Mouse (Mus musculus) spleen, postnatal 36 days (tissue): ENCODE measurements around the gene Flnc.
"Not testable (repeated sequence)": the region's sequence is repeated elsewhere in the genome, so short reads cannot be mapped to it uniquely, and the experiment has no call there.

Source experiments
- DNase-seq, 2 experiments: peaks; one replicate each; pipeline ENCODE4 v3.0.0; 2022; ENCODE audit warnings: low spot score in 2 of 2, mixed read lengths in 1 of 2

Gene Flnc

DNA sequence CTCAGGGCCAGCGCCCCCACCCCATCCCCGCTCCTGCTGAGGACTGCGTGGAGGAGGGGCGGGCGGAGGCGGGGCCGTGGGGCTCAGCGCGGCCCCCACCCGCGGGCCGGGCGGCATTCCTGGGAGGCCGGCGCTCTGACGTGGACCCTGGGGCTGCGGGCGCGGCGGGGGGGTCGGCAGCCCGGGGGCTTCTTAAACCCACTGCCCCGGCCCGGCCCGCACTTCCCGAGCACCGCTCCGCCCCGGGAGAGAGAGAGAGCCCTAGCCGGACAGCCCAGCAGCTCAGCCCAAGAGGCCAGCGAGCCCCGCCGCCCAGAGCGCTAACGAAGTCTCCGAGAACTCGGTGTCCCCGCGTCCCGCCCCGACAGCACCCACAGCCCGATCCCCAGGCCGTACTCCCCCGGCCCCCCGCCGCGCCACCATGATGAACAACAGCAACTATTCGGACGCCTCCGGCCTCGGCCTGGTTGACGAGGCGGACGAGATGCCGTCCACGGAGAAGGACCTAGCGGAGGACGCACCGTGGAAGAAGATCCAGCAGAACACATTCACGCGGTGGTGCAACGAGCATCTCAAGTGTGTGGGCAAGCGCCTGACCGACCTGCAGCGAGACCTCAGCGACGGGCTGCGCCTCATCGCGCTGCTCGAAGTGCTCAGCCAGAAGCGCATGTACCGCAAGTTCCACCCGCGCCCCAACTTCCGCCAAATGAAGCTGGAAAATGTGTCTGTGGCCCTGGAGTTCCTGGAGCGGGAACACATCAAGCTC lies at the start of gene Flnc:
Flnc (plus strand) TSS at position 219 of the 766 bp plus-strand sequence.
- no peak for DNase-seq

DNA sequence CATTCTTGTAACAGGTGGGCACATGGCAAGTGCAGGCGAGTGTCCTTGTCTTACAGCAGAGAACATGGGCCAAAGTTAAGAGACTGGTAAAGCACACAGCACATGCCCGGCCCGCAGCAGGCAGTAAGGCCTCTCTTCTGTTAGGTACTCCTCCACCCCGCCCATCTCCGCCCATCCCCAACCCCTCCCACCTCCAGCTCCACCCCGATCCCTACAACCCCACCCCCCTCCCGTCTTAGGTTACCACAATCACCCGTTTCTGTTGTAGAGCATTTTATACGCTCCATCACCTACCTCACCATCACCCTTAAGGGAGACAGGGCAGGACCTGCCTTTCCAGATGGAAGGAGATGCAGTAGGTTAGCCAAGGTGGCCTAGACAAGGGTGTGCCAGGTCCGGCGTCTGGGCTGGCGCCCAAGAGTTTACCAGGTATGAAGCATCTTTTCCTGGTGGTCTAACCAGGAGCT lies 45.0 kb upstream of the Flnc start, which contains the start of gene Opn1sw:
Opn1sw (minus strand) TSS at position 417 of the 467 bp plus-strand sequence.
- DNase-seq, result no peak

DNA sequence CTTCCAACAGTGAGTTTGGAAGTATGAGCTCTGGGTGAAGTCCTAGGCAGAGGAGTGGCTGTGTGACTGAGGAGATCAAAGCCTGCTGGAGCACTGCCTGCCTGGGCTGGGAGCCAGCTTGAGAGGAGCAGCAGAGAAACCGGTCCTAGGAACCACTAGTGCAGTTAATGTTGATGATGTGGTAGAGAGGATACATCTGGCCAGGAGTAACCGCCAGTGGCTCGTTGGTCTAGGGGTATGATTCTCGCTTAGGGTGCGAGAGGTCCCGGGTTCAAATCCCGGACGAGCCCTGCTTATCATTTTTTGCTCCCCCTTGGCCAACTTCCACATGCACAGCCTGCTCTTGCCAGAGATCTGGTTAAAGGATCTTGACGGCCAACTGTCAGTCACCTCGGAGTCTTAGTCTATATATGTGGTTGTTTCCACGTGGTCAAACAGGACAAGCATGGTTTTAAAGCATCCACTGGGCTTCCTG lies 44.4 kb upstream of the Flnc start:
- DNase-seq, result peak; percentile 10 to 17

DNA sequence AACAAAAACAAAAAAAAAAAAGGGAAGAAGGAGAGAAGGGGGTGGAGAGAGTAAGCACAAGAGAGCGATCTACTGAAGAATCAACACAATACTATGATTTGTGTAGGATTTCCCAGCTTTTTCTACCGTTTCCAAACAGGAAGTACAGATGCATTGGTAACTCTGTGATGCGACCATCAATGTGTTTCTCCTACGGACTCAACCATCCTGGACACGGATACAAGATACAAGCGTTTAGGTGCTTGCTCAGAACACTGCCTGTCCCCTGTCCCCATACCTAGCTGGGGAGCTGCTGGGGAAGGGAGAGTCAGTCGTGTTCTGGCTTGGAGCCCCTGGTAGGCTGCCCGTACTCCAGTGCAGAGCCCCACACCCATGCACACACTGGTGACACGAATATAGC lies 43.6 kb upstream of the Flnc start:
- no peak for DNase-seq

DNA sequence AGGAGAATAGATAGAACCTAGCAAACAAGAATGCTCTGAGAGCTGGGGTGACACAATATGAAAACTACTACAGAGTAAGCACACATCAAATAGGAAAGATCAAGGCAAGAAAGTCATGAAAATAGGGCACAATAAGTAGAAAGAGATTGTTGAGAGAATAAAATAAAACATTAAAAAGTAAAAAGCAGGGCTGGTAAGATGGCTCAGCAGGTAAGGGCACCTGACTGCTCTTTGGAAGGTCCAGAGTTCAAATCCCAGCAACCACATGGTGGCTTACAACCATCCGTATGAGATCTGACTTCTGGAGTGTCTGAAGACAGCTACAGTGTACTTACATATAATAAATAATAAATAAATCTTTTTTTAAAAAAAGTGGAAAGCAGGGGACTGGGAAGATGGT lies 42.6 kb upstream of the Flnc start:
- not testable (repeated sequence) for DNase-seq

DNA sequence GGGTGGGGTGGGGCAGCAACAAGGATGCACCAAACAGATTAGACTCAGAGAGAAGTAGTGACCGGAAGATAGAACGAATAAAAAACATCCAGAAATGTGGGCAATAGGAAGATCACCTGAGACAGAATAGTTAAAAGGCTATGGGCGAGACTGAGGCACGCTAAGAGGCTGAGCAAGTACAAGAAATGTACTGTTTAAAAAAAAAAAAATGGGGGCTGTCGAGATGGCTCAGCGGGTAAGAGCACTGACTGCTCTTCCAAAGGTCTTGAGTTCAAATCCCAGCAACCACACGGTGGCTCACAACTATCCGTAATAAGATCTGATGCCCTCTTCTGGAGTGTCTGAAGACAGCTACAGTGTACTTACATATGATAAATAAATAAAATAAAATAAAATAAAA lies 41.8 kb upstream of the Flnc start:
- not testable (repeated sequence) for DNase-seq

DNA sequence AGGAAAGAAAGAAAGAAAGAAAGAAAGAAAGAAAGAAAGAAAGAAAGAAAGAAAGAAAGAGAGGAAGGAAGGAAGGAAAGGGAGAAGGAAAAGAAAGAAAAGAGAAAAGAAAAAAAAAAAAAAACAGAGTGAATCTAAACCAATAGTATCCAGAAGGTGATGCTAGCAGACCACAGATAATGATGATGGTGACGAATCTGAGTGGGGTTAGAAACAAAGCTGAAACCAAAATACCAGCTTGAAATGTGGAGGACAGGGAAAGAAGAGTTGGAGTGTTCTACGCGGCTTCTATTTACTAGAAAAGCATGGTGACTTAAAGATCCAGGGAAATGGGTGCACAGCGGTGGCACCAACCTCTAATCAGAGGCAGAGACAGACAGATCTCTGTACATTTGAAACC lies 41.3 kb upstream of the Flnc start:
- no peak for DNase-seq

DNA sequence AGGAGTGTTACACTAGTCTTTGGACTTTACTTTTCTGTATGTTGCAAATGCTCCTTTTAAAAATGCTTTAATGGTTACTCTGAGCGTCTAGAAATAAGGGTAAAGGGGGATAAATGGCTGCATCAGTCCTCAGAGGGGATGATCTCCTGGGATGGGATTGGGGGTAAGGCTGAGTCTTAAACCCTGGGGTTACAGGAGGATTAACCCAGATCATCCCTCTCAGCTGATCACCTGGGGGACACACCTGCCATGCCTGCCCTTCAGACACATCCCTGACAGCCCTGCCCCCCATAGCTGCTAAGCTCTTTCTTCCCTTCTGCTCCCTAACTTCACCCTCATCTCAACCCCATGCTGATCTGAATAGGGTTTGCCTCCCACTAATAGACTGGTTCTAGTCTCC lies 38.8 kb upstream of the Flnc start:
- no peak for DNase-seq

DNA sequence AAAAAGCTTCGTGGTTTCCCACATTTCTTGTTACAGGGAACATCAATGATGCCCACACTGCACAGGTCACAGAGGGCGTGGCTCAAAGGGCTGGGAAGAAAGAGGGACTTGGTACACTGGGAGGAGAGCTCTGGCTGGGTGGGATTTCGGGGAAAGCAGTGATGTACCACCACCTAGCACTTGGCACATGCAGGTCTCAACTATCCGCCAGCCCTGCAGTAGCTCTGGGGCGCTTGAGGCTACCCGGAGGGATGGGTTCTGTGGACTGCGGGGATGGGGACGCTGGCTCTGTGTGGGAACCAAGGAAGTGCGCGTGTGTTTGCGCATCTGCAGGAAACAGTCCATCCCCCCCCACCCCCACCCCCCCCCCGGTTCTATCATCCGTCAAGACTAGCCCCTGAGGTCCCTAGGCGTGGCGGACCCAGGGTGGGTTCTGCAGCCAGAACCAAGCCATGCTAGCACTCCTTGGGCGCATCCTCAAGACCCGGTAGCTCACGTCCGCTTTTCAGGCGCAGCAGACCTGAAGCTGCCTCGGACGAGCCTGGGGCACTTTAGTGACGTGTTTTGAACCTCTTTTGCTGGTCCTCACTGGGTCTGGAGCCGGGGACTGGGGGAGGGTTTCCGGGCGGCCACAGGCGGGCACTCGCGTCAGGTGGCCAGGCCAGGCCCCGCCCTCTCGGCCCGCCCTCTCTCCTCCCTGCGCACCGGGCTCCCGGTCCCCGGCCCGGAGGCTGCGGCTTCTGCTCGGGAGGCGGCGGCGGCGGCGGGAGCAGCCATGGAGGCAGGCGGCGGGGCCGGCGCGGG lies 36.9 kb upstream of the Flnc start, which contains the start of gene Ccdc136:
Ccdc136 (plus strand) TSS at position 400 of the 804 bp plus-strand sequence.
- DNase-seq, result peak; percentile 17 to 32

DNA sequence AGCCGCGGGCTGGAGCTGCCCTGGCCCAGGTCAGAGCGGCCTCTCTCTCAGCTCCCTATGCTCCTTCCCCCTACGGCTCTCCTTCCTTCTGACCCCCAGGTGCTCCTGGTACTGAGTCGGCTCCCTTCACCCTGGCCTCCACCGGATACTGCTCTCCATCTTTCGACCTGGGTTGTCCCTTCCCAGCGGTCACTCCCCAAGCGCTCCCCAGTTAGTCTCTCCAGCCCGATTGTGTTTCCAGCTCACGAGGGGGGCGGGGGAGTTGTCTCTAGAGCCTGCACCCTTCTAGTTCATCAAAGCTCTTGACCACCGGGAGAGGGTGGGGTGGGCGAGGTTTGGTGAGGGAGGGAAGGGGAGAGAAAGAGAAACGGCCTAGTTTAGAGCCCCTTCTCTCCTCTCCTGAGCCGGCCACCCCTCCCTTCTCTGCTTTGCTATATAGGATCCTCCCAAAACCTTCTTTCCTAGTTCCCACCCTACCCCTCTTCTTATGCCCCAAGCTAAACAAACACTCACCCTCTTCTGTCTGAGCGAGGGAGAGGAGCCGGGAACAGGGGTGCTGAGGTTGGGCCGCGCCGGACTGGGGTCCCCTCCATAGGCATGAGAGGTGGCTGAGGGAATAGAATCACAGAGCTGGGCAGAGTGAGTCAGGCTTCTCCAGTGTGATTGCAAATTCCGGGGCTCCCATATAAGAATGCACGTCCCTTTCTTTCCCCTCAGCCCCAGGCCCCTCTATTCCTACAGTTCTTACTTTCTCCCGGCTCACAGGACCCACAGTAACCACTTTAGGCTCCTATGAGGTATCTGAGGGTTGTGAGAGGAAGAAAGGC lies 36.1 kb upstream of the Flnc start:
- no peak for DNase-seq

DNA sequence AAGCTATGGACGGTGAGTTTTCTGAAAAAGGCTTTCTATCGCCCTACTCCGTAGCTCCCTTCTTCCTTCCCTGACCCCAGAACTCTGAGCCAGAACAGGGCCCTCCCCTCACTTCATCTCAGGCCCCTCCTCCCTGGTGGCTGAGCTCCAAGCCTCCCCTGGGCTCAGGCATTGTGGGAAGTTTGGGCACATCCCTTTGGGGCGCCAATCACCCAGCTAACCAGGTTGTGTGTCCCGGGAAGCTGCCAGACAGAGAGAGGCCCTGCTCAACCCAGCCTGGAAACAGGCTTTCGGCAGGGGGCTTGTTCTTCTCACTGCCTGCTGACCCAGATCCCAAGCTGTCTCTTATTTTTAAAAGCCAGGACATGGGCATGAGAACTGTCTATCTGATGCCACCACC lies 35.5 kb upstream of the Flnc start:
- no peak for DNase-seq

DNA sequence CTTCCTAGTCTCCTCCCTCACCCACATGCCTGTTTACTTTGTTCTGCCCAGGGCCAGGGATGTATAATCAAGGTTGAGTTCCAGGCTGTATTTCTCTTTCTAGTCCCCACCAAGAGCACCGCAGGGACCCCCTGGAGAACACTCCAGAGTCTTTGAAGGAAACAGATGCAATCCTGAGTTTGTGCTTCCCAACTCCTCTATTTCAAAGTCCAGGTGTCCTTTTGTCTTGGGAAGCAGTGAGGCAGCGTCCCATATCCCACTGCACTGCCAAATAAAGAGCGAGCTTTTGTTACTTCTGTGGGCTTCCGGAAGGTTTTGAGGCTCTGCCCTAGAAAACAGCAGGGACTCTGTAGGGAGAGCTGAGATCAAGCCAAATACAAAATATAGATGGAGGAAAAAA lies 33.2 kb upstream of the Flnc start:
- DNase-seq, result no peak

DNA sequence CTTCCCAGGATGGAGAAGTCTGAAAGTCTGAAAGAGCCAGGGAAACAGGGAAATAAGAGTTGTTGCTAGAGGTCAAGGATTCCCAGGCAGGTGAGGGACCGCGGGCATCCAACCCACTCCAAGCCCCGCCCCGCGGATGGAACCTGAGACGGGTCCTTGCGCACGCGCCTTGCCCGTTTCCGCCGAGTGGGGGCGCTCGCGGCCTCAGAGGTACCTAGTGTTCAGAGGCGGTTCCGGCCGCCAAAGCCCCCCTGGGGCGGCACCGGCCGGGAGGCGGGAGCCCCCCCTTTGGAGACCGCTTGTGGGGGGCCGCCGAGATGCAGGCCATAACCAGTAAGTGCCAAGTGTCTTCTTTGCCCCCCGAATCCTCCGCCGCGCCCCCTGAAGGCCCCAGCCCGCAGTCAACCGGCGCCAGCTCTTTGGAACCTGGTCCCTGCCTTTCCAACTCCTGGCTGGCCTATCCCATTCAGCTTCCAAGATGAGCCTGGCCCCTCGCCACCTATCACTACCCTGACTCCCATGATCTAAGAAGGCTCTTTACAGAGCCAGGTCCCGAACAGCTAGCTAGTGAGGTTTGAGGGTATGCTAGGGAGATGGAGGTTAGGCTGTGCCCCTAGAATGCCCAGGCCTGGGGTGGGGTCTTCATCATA lies 30.2 kb upstream of the Flnc start:
- no peak for DNase-seq

DNA sequence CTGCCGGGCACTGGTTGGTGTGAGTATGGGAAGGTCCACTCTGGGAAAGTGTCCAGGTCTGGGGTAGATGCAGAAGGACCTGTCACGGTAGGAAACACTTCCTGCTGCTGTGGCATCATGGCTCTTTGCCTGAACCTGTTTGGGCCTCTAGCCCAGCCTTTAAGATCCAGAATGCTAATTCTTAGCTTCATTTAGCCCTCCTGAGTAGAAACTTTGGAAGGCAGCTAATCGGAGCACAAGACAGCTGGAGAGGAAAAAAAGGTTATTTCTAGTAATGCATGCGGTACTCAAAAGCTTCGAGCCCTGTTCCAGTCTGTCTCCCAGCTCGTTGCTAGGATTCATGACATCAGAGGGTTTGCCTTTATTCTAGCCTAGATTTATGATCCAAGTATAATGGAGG lies 26.6 kb upstream of the Flnc start:
- DNase-seq, result no peak

DNA sequence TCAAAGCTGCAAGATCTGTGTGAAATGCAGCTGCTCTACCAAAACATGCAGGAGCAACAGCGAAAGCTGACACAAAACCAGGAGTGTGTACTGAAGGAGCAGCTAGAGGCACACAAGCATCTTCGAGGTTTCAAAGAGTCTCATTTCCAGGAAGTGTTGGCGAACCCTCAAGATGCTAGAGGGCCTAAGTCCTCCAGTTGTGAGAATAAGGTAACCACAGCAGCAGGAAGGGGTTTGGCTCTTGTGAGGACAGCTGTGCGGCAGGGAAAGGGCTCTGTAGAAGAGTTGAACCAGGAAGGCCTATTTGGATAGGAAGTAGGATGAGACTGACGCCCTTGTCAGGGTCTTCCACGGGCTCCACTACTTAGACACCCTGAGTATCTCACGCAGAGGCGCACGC lies 17.6 kb upstream of the Flnc start:
- DNase-seq, result peak in 1 of 2 experiments; percentile 13

DNA sequence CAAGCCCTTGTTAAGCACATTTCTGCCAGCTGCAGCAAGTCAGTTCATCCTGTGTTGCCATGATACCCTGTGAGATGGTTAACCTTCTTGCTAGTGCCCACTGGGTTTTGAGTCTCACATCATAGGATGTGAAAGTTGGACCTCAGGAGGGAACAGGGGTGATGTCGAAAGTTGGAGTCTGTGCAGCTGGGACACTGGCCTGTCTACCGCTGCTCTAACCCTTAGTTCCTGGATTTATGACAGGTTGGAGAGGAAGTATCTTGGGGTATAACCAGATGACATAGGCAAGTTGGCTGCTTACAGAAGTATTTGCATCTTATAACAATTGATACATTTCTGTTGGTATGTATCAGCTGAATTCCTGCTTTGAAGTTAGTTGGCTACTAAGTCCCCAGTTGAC lies 12.5 kb upstream of the Flnc start:
- DNase-seq, result no peak

DNA sequence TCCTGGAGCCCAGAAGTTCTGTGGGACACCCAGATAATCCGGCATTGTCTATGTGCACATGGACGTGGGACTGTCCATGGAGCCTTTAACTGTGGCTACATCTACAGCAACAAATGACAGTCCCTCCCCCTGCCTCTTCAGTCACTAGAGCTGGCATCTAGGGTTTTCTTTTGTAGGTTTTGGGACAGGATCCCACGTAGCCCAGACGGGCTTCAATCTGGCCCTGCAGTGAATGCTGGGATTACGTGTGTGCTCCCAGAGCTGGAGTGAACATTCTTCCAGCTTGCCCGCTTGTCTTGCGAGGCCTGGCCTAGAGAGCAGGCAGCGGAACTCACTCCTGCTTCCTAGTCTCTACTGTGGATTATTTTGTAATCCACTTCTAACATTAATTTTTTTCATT lies 7.9 kb upstream of the Flnc start:
- DNase-seq, result no peak

DNA sequence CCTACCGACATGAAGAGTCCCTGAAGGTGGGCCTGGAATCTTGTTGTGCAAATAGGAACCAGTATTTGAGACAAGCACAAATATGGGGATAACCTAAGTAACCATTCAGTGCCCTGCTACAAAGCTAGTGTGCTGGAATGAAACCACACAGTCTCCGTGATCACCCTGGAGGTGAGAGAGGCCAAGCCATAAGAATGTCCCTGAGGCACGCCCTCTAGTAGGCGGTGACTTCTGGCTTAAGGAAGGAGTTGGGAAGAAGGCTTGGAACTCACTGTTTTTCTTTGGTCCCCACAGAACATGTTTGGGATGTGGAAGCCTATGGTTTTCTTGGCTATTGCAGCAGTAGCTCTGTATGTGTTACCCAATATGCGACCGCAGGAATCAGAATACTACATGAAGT lies 6.7 kb upstream of the Flnc start:
- DNase-seq, result no peak

DNA sequence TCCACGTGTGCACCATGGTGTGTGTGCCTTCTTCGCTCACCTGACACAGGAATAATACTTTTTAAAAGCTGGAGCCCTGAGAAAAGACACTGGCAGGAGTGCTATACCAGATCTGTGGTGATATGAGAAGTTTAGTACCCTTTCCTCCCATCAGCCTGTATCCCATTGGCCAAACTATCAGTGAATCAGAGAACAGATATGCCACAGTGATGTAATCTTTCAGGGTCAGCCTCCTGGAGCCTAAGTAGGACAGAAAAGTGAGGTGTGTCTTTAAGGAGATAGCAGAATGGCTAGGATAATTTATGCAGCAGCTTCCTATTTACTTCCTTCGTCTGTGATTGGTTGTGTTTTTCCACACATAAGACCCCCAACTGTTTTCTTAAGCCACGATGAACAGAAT lies 4.9 kb upstream of the Flnc start:
- no peak for DNase-seq

DNA sequence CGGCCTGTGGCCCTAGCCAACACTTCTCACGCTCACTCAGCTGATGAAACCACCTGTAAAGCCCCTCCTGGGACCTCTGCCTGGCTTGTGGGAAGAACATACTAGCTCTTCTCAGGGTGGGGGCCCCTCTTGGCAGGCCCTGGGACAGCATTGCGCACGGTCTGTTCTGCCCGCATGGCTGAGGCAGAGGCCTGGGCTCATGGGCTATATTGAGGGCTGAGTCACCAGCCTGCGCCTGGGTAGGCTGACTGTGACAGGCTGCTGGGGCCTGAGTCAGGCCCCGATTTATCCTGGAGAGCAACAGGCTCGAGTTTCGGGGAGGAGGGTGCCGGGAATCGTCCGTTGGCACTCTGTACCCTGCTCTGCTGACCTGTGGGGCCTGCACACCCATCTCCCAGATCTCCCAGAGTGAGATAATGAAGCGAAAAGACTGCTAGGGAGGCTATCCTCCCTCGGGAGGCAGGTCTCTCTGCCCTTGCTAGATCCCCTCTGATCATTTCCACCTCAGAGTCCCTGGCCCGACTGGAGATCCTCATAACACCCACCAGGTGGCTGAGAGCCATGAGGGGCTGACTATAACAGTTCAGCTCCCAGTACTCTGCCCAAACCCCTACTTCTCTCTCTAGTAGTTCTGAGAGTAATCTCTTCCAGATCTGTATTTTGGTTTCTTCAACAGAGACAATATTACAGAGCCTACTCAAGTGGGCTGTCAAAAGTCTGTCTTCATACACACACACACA lies 2.2 kb upstream of the Flnc start:
- no peak for DNase-seq

DNA sequence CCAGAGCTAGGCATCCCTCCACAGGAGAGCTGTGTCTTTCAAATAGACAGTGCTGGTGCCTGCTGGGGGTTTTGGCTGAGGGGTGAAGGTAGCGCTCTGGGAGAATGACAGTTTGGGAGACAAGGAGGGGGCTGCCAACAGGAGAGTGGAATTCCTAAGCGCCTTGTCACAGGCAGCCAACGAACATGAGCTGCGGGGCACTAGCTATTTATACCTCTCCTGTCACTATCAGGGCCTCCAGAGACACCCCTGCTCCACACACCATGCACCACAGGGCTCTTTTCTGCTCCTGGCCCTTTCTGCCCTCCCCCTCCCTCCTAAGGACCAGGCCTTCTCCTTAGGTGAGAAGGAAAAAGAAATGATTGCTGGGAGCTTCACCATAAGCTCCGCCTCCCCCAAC lies 1.6 kb upstream of the Flnc start:
- no peak for DNase-seq
